Mouse (Mus musculus) left cerebral cortex, postnatal 14 days (tissue): ENCODE measurements at regions not wholly inside any gene's neighbourhood (a gene's known extent, or its start where the extent isn't known, plus 50 kb on each side); places are given as distances from the start of the nearest gene placed in this dataset.

Experiments
- DNase-seq, 2 experiments: peaks; one replicate each; pipeline ENCODE4 v3.0.0; 2021 to 2022; ENCODE audit warnings: low spot score in 2 of 2, mixed read lengths in 1 of 2
- intact Hi-C: fragments of 180-260 bp; cut with DNase I; formaldehyde crosslinking; loops from one replicate; pipeline ENCODE4 v1.15.1; 2025

DNA sequence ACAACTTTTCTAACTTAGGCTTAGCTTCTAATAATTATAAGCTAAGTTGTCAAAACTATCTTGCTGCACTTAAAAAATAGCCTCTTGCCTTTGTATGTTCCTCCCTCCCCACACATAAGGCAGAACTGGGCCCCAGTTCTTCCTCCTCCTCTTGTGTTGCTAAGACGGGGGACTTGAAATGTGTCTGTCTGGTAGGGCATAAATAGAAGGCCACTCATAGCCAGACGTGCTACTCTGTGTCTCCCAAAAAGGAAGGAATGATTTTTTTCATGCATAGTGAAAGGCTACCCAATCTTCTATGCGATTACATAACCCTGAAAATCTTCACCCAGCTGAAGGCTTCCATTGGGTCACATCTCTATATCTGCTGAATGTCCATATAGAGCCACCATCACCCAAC is 183.5 kb downstream of the Hsfy2 start:
- no peak for DNase-seq

DNA sequence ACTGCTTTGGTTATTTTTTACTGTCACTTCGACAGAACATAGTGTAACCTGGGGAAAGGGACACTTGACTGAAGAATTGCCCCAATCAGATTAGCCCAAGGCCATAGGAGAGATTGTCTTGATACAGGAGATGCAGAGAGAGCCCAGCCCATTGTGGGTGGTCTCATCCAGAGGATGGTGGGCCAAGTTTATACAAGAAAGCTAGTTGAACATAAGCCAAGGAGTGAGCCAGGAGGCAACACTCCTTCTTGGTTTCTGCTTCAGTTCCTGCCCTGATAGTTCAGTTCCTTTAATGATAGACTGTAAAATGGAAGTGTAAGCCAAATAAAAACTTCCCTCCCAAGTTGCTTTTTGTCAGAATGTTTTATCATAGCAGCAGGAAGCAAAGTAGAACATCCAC is 194.4 kb downstream of the Hsfy2 start:
- intact Hi-C loops, result no loop called here
- DNase-seq, result no peak

More for the DNA sequence above, 183.5 kb downstream of the Hsfy2 start:
- intact Hi-C loops, result no loop called here

DNA sequence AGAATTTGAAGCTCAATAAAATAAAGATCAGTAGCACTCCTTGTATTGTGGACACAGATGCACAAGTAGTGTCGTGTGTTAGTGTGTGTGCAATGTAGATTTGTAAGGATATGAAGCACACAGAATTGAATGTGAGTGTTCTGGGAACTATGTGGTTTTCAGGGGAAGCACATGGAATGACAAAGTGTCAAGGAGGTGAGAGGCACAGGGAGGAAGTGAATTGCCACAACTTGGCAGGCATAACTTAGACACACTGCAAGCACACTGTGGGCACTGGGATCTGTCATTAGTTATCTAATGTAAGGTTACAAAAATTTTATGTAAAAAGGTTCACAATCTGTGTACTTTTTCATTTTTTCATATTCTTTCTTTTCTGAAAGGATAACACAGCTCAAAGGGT is 230.4 kb downstream of the Hsfy2 start:
- no peak for DNase-seq
- intact Hi-C loops, result no loop called here

DNA sequence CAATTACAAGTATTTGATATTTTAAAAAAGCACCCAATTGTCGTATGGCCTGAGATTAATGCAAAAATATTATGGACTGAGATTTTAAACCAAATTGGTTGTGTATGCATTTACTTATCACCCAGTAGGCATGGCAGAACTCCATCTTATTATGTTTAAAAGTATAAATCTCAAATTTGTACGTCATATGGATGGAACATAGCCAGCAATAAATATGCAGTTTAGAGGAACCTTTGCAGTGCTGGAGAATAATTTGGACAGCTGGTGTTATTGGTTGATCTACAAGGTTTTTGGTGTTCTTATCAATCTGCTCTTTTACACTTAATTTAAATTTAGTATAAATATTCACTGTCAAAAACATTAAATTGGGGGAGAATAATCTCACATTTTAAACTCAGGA is 233.9 kb downstream of the Hsfy2 start:
- no peak for DNase-seq
- intact Hi-C loops, result no loop called here

DNA sequence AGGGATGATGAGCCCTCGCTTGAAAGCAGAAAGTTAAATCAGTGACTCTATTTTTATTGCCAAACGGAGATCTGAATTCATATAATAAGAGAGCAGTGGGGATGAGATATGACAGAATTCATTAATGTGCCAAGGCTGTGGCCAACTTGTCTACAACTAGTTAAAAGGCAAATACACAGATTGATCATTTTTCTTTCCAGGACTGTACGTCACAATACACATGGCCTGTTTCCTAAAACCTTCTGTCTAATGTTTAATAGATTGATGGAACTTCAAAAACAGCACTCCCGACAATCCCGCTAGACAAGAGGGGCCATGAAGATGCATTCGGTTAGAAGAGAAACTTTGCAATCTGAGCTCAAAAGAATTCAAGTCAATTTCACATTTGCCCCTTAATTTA is 241.4 kb downstream of the Hsfy2 start:
- intact Hi-C loops, result no loop called here
- DNase-seq, result no peak

DNA sequence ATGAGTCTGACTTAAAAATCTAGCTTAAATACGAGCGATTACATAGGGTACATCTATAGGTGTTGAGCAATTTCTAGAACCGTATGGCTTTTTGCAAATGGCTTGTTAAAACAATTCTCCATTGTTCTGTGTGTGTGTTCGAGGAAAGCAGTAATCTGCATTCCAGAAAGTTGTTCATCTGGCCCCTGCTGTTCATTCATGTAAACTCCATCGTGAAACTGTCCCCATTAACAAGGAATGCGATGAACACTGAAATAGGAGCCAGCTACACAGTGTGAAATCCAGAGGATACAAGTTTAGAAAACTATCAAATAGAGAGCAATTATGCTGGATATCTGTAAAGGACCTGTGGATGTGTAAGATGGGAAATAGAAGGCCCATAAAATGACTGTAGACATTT is 250.1 kb downstream of the Hsfy2 start:
- intact Hi-C loops, result no loop called here
- DNase-seq, result no peak

DNA sequence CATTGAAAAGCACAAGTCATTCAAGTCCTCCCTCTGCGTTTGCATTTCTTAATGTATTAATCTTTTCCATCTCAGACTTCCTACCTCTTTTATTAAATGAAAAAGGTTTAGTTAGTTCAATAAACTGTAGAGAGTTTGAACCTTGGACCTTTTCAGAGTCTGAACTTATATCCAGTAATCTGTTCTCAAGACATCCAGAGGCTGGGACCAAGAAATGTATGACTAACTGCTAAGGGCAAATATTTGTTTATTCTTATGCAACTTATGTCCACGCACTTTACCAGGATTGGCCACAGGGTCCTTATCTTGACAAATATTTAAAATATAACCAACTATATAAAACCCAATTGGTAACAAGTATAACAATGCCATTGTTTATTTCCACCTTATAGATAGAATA is 270.9 kb downstream of the Hsfy2 start:
- no peak for DNase-seq
- intact Hi-C loops, result no loop called here

DNA sequence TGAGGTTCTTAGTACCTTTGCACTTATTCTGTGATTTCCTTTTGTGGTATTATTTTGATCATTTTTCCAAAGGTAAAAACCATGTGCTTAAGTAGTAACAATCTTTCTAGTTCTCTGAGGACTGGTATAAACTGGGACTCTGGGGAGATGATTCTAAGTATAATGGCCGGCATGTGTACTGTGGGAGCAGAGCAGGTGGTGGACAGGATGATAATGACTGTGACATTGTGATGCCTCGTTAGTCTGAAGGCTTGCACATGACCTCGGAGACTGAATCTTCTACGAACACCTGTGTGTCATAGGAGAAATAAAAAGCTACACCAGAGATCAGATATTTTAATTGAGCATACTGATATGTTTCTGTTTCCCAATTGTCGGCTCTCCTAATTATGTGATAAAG is 276.4 kb downstream of the Hsfy2 start:
- intact Hi-C loops, result no loop called here
- no peak for DNase-seq

DNA sequence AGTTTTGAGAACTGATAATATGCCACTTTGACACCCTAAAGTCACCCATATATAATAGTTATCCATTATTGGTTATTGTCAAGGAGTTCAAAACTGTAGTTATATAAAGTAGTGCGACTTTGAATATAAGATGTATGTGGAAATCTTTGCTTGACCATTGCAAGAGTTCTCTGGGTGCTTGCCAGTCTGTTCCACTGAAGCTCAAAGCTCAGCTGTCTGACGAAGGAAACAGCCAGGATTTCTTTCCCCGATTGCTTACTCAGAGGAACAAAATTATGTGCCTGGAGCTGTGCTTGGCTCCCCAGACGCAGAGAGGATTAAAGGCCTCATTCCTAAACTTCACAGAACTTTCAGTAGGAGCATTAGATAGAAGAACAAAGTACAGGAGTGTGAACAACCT is 290.6 kb downstream of the Hsfy2 start:
- DNase-seq, result no peak
- intact Hi-C loops, result no loop called here

DNA sequence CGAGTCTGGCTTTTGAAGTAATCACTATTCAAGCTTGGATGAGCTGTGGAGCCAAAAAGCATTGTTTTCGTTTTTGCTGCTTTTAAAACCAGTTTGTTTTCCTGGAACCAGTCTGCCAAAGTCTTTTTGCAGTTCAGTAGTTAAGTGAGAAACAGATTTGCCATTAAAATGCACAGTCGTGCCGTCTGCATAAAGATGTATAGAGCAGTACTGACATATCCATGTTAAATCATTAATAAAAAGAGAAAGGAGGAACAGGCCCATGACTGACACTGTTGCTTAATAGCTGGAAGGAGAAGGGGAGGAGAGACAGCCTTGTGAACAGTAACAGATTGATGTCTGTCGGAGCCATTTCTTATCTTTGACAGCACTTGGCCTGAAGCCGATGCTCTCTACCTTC is 292.3 kb downstream of the Hsfy2 start:
- DNase-seq, result no peak
- intact Hi-C loops, result no loop called here

DNA sequence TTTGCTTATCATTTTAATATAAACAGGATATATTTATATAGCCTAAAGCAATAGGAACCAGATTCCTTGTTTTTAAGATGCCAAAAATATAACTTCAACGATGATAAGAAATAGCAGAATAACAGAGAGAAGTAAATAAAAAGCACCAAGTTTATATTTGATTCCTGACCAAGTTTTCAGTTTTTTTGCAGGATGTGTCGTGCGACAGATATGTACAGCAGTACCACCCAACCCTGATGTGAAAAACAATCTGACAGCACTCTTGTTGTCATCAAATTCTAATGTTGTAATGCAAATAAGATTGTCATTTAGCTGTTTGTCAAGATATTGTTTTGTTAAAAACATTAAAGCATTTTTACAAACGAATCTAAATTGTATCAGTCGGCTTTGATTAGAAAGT is 309.9 kb downstream of the Hsfy2 start:
- intact Hi-C loops, result no loop called here
- DNase-seq, result no peak

DNA sequence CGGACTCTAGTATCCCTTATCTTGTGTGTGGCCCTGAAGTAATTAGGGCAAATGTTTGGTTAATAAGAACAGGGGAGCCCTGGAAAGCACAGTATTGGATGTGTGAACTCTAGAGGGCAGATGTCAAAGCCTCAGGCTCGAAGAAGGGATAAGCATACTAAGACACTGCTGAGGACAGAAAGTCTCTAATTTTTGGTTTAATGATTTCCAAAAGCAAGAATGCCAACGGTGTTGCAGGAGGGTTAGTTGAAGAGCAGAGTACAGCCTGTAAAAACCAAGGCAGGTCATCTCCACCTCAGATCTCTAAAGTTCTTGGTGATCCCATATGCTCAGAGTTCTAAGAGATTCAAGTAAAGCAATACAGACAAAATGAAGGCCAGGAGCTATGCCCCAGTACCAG is 328.6 kb downstream of the Hsfy2 start:
- DNase-seq, result no peak
- intact Hi-C loops, result no loop called here

DNA sequence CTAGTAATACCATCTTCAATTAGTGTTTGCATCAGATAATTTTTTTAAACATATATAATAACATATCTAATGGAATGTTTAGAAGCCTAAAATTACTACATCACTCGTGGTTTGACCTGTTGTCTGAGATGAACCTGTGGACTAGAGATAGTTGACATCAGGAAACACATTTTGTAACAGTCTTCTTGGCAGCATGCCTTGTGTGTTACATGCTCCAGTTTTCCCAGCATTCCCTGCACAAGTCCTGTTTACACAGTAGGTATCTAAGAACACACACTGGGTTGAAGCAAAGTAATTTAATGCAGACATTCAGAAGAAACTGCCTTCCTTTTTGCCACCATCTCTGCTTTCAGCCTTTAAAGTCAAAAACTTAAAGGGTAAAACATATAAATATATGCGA is 342.8 kb downstream of the Hsfy2 start:
- intact Hi-C loops, result no loop called here
- no peak for DNase-seq

DNA sequence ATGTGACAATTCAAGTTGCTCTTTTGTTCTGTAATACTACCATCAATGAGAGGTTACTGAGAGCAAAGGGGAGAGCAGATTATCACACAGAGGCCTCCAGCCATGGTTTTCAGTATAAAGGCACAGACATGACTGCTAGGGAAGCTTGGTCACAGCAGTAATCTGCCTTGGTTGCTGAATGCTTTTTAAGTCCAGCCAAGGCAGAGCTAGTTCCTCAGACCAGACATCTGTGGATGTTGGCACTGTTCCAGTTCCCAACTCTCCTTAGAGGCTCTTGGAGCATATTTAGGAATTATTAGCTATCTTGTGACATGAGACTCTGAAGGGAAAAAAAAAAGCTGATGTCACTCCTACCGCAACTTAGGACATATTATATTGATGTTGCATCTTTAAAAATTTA is 347.5 kb downstream of the Hsfy2 start:
- no peak for DNase-seq
- intact Hi-C loops, result no loop called here

DNA sequence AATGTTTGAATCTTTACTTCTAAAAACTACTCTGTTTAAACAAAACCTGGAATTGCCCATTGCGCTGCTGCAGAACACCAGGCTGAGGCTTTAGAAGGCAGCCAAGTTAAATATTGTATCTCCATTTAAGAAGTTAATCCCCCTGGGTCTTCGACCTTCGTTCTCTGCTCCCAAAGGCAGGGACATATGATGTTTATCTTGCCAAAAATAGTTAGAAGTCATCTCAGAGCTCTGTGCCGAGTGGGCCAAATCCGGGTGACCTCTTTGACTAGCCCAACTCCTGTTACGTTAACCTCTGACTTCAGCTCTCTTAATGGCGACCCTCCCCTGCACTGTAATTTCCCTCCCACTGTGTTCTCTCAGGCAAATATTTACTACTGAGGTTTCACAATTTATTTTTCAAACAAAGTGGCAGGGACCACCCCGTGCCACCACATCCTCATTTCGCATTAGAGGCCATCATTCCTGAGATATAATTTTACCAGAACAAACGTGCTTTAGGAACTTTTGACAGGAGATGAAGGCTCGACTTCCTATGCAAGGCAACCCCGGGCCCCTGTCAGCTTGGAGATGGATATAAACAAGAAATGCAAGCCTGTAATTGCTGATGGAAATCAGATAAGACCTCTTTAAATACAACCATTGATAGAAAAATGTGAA is 350.7 kb downstream of the Hsfy2 start:
- intact Hi-C loops, result no loop called here
- DNase-seq, result no peak

DNA sequence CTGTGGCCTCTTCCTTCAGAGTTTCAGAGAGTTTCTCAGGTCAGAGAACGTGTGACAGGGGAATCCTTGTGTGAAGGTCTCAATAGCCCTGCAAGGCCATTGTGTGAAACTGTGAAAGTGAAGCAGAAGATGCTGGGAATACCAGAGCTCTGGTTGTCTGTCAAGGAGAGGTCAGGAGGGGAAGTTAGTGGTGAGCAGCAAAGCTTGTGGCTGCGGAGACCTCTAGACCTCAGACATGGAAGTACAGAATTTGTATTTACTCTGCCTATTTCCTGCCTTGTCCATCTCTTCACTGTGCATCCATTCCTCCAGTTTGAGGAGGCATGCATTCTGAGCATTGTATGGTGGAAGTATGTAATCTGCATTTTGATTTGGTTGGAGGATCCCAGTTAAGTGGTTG is 375.5 kb downstream of the Hsfy2 start:
- intact Hi-C loops, result no loop called here
- no peak for DNase-seq

DNA sequence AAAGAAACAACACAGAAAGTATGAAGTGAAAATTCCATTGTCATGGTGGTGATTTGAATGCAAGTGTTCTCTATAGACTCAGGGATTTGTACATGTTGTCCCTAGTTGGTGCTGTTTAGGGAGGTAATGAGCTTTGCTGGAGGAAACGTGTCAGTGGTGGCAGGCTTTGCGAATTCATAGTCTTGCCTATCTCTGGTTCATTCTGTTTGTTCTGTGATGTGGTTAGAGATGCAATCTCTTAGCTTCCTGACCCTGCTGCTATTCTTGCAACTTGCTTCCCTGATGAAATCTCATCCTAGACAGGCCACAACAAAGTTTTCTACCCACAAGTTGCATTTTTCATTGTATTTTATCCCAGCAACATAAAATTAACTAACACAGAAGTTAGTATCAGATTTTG is 376.5 kb downstream of the Hsfy2 start:
- DNase-seq, result no peak
- intact Hi-C loops, result no loop called here

DNA sequence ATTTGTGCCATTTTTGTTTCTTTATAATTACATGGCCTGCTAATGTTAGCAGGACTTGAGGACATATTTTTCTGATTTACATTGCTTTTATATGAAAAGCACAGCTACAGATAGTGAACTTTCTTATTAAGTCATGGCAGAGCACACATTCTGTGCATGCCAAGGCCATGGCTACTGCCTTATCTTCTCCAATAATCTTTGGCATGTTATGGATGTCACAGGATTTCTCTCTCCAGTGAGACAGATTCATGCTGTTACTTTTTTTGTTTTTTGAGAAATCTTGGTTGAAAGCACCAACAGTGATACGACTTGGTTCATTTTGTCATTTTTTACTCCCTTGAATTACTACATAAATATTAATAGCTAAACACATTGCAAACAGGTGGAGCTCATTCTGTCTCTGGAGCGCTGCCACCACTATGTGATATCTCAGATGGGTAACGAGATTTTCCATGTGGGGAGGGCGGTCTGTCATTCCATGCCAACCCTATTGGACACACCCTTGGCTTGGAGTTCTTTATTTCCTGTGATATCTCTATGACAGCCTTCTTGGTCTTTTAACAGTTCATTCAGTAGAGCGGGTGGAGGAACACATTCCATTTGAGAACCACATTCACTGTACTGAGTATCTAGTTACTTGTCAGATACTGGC is 380.3 kb downstream of the Hsfy2 start:
- intact Hi-C loops, result no loop called here
- DNase-seq, result no peak

DNA sequence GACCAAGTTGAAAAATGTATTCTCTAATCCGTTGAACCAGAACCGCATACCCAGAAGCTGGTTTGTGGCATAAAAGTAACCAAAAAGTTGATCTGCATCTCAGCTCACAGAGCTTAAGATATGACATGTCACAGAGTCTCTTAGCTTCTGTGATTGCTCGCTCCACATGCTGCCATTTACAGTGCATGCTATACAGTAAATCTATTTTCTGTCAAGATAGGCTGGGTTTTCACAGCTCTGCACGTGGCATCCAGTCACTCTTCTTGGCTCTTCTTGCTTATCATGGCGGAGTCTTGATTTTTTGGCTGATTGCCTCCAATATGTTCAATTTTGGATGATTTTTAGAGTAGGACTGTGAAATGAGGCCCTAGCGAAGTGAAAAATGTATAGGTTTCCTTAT is 397.5 kb downstream of the Hsfy2 start:
- DNase-seq, result no peak
- intact Hi-C loops, result no loop called here

DNA sequence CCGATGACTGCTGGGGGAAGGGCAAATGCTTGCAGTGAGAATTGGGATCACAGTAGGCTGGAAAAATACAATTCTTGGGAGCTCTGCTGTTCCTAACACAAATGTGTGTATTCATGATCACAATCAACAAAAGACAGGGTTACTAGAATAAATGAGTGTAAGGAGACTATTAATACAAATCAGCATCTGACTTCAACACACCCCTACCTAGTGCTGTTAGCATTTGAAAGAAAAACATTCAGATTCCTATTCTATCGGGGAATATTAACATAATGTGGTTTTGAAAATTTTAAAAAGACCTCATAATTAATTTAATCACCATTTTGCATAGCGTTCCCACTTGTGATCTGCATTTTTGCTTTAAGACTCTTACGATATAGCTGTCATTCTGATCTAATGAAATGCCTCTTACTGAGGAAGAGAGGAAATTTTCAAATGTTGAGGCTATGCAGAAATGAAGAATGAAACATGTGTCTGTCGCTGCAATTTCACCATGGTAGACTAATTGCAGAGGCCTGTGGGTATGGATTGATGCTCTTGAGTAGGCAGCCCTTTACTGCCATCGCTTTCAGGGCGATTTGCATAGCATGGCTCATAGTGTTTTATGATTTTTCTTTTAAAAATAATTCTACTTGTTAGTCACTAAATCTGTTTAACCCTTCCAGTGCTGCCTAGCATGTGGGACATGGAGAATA is 410.8 kb downstream of the Hsfy2 start:
- intact Hi-C loops, result no loop called here
- no peak for DNase-seq

DNA sequence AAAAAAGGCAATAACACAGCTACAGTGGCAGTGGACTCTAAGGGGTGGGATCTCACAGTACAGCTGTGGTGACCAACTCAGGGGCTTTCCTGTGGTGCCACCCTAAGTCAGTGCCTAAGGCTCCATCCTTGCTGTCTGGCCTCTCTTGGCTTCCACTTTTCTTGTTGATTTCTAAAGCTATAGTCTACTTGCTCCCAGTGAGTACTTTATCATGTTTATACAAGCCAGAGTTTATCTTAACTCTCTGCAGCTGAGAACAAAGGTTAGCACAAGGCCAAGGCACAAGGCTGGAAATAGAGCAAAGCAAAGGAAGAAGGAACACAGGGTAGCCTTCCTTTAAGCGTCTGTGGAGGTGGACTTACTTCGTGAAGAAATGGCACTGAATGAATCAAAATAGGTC is 417.5 kb downstream of the Hsfy2 start:
- intact Hi-C loops, result no loop called here

More for the DNA sequence above, 417.5 kb downstream of the Hsfy2 start:
- no peak for DNase-seq
